Mouse (Mus musculus): ENCODE measurements around the gene Crybg2. TPM values are rescaled to one million over a fixed set of nuclear protein-coding genes. Genes with fewer than 3 reads are reported as not detected.

Crybg2 gene
- total RNA-seq, 4 experiments from 2014 or later, result 0.54 to 6.4 (median 3.7) TPM

Other genes starting within 250 kb of the Crybg2 start
- 10 to 100 TPM; 12.6 to 27.6 (median 19.4) TPM for gene Rps6ka1, start 173.0 kb upstream of the Crybg2 start, total RNA-seq (2022)
- 100 to 1,000 TPM in 3 of 4 experiments, 10 to 100 TPM in 1; 90.0 to 132 (median 110) TPM for gene Hmgn2, start 92.2 kb upstream of the Crybg2 start, total RNA-seq (2022)
- 10 to 100 TPM; 63.0 to 67.7 (median 66.5) TPM for gene Dhdds, start 59.9 kb upstream of the Crybg2 start, total RNA-seq (2022)
- gene Lin28a, start 42.0 kb upstream of the Crybg2 start, total RNA-seq (2022), result not detected
- gene Zfp683, start 7.0 kb upstream of the Crybg2 start, total RNA-seq (2022), result not detected
- gene Cd52, start 34.3 kb downstream of the Crybg2 start, total RNA-seq (2022), result 10 to 100 TPM in 2 of 4 experiments, 1 to 10 TPM in 2; 1.2 to 52.4 (median 18.2) TPM
- gene Ubxn11, start 41.8 kb downstream of the Crybg2 start, total RNA-seq (2022), result 10 to 100 TPM; 34.7 to 39.5 (median 35.6) TPM
- 100 to 1,000 TPM; 185 to 289 (median 252) TPM for gene Sh3bgrl3, start 68.0 kb downstream of the Crybg2 start, total RNA-seq (2022)
- 10 to 100 TPM; 16.6 to 19.8 (median 18.6) TPM for gene Cep85, start 126.3 kb downstream of the Crybg2 start, total RNA-seq (2022)
- not detected for gene Gm7534, start 142.2 kb downstream of the Crybg2 start, total RNA-seq (2022)
- under 1 TPM in 1 of 4 experiments, not detected in 3; 0.31 TPM for gene Catsper4, start 166.6 kb downstream of the Crybg2 start, total RNA-seq (2022)
- gene Cnksr1, start 177.6 kb downstream of the Crybg2 start, total RNA-seq (2022), result under 1 TPM; 0.51 to 0.89 (median 0.79) TPM
- not detected for gene E130218I03Rik, start 182.8 kb downstream of the Crybg2 start, total RNA-seq (2022)
- 10 to 100 TPM in 3 of 4 experiments, 1 to 10 TPM in 1; 9.7 to 11.6 (median 11.2) TPM for gene Zfp593, start 184.8 kb downstream of the Crybg2 start, total RNA-seq (2022)
- gene Gm30191, start 186.1 kb downstream of the Crybg2 start, total RNA-seq (2022), result not detected
- gene Grrp1, start 193.3 kb downstream of the Crybg2 start, total RNA-seq (2022), result 1 to 10 TPM; 3.3 to 4.8 (median 3.5) TPM
- gene Pdik1l, start 227.1 kb downstream of the Crybg2 start, total RNA-seq (2022), result 10 to 100 TPM; 14.1 to 20.7 (median 18.6) TPM